Mouse (Mus musculus) liver, embryonic 13.5 days (tissue): ENCODE data around the gene Pip4k2a. TPM values are rescaled to one million over a fixed set of nuclear protein-coding genes. Genes with fewer than 3 reads are reported as not detected.

Experiments
- ATAC-seq: fragments of 200-750 bp; cut with Nextera tagmentation; 2 replicates; pipeline ENCODE4 v1.8.0; 2017; ENCODE audit warnings: low read depth, mild to moderate bottlenecking, moderate number of reproducible peaks, moderate library complexity
- DNase-seq: peaks from one replicate; pipeline ENCODE4 v3.0.0; 2022
- H3K27ac ChIP-seq: fragments of 300-500 bp; sonication (generic); 2 replicates; pipeline ENCODE4 v1.5.1; 2015; ENCODE audit warnings: moderate library complexity, mild to moderate bottlenecking, inconsistent platforms
- H3K27me3 ChIP-seq: fragments of 300-500 bp; sonication (generic); 2 replicates; pipeline ENCODE4 v1.6.1; 2015; ENCODE audit warnings: mild to moderate bottlenecking, inconsistent platforms
- H3K36me3 ChIP-seq: fragments of 300-500 bp; sonication (generic); 2 replicates; pipeline ENCODE4 v1.6.1; 2015; ENCODE audit warnings: mild to moderate bottlenecking, inconsistent platforms
- H3K4me1 ChIP-seq: fragments of 300-500 bp; sonication (generic); replicated peaks from 2 replicates; pipeline ENCODE4 v1.6.1; 2015; ENCODE audit warnings: inconsistent platforms
- H3K4me2 ChIP-seq: fragments of 300-500 bp; sonication (generic); 2 replicates; pipeline ENCODE4 v1.6.1; 2015; ENCODE audit warnings: inconsistent platforms, mild to moderate bottlenecking, moderate library complexity
- H3K4me3 ChIP-seq: fragments of 300-500 bp; sonication (generic); replicated peaks from 2 replicates; pipeline ENCODE4 v1.5.1; 2015; ENCODE audit warnings: mild to moderate bottlenecking, inconsistent platforms
- H3K9ac ChIP-seq: fragments of 300-500 bp; sonication (generic); 2 replicates; pipeline ENCODE4 v1.6.1; 2015; ENCODE audit warnings: mild to moderate bottlenecking, inconsistent platforms
- H3K9me3 ChIP-seq: fragments of 300-500 bp; sonication (generic); replicated peaks from 2 replicates; pipeline ENCODE4 v1.6.1; 2016; ENCODE audit warnings: inconsistent platforms
- WGBS: fragments of 180-500 bp; shearing (Covaris S2); methylation state at CpG from one replicate; pipeline ENCODE4 v1.1.7; 2015; ENCODE audit not compliant: insufficient replicate concordance; 5-methylcytosine and 5-hydroxymethylcytosine counted together
- polyA plus RNA-seq: library from polyadenylated mRNA; unstranded; fragments of >200 nt; fragmentation: Nextera tagmentation; extraction: Ambion mirVana; gene quantifications from 2 replicates; pipeline ENCODE4 v1.2.1, GENCODE M21; 2015

The Pip4k2a gene
- polyA plus RNA-seq, 1 experiment from 2014 or later, result 15.8 TPM

- peak; percentile 40; the same call in 1 of the 2 replicates for ATAC-seq
- Histone ChIP-seq H3K9ac (peak overlapping the region; percentile 52), H3K4me1 (peaks cover 96% of the 10 kb centered on the region), H3K36me3 (no peaks in the 10 kb centered on the region), H3K27ac (peak overlapping the region; percentile 77), H3K27me3 (no peaks in the 10 kb centered on the region), H3K9me3 (no peaks in the 10 kb centered on the region), H3K4me3 (no peak overlapping the region), H3K4me2 (peak overlapping the region; percentile 37)
- no peak for DNase-seq
- WGBS, result 14% methylated on average over 4 of the region's 4 CpGs
These were observed 42.9 kb downstream of the Pip4k2a start for GRCm38 (mm10) chr2:18955022-18955421.

GRCm38 (mm10) chr2:18954422-18954821 is 43.5 kb downstream of the Pip4k2a start:
- no peak for DNase-seq
- H3K9ac ChIP-seq, result peak overlapping the region; percentile 52
- H3K4me2 ChIP-seq, result peak overlapping the region; percentile 37
- no peaks in the 10 kb centered on the region for H3K36me3 ChIP-seq
- ATAC-seq, result peak; percentile 61
- no peaks in the 10 kb centered on the region for H3K9me3 ChIP-seq
- no peak overlapping the region for H3K4me3 ChIP-seq
- H3K27ac ChIP-seq, result peak overlapping the region; percentile 77
- peaks cover 94% of the 10 kb centered on the region for H3K4me1 ChIP-seq
- 17% methylated on average over 4 of the region's 4 CpGs for WGBS
- H3K27me3 ChIP-seq, result no peaks in the 10 kb centered on the region

- Histone ChIP-seq H3K4me3 (peak overlapping the region; percentile 18), H3K9me3 (no peaks in the 10 kb centered on the region), H3K36me3 (no peaks in the 10 kb centered on the region), H3K4me1 (peaks cover 86% of the 10 kb centered on the region), H3K4me2 (peak overlapping the region; percentile 53), H3K27ac (peak overlapping the region; percentile 77), H3K27me3 (no peaks in the 10 kb centered on the region), H3K9ac (peak overlapping the region; percentile 41)
- 6% methylated on average over 7 of the region's 7 CpGs for WGBS
- DNase-seq, result no peak
- ATAC-seq, result no peak
These were observed 45.7 kb downstream of the Pip4k2a start for GRCm38 (mm10) chr2:18952102-18952673.

- Histone ChIP-seq H3K27me3 (no peaks in the 10 kb centered on the region), H3K36me3 (no peaks in the 10 kb centered on the region), H3K9me3 (no peaks in the 10 kb centered on the region), H3K4me1 (peaks cover 79% of the 10 kb centered on the region), H3K4me3 (no peak overlapping the region), H3K27ac (no peak overlapping the region), H3K9ac (no peak overlapping the region), H3K4me2 (no peak overlapping the region)
- WGBS, result 37% methylated on average over 2 of the region's 2 CpGs
- DNase-seq (no peak), ATAC-seq (no peak)
These were observed 47.2 kb downstream of the Pip4k2a start for GRCm38 (mm10) chr2:18950758-18951157.

GRCm38 (mm10) chr2:18948741-18949140 is 49.2 kb downstream of the Pip4k2a start:
- peaks cover 70% of the 10 kb centered on the region for H3K4me1 ChIP-seq
- no peak overlapping the region for H3K9ac ChIP-seq
- H3K27ac ChIP-seq, result no peak overlapping the region
- no peak overlapping the region for H3K4me3 ChIP-seq
- H3K27me3 ChIP-seq, result no peaks in the 10 kb centered on the region
- H3K4me2 ChIP-seq, result no peak overlapping the region
- H3K9me3 ChIP-seq, result no peaks in the 10 kb centered on the region
- whole genome bisulfite sequencing, result 44% methylated on average over 7 of the region's 7 CpGs
- DNase-seq, result no peak
- ATAC-seq, result no peak
- no peaks in the 10 kb centered on the region for H3K36me3 ChIP-seq

GRCm38 (mm10) chr2:18947669-18948459 is 50.1 kb downstream of the Pip4k2a start:
- H3K4me2 ChIP-seq, result no peak overlapping the region
- no peak for ATAC-seq
- DNase-seq, result no peak
- 70% methylated on average over 7 of the region's 7 CpGs for WGBS
- H3K4me1 ChIP-seq, result peaks cover 70% of the 10 kb centered on the region
- H3K27me3 ChIP-seq, result no peaks in the 10 kb centered on the region
- H3K9ac ChIP-seq, result no peak overlapping the region
- no peaks in the 10 kb centered on the region for H3K36me3 ChIP-seq
- H3K9me3 ChIP-seq, result no peaks in the 10 kb centered on the region
- H3K27ac ChIP-seq, result no peak overlapping the region
- H3K4me3 ChIP-seq, result no peak overlapping the region

GRCm38 (mm10) chr2:18945438-18945837 is 52.5 kb downstream of the Pip4k2a start:
- no peaks in the 10 kb centered on the region for H3K27me3 ChIP-seq
- 53% methylated on average over 1 of the region's 1 CpGs for WGBS
- H3K36me3 ChIP-seq, result no peaks in the 10 kb centered on the region
- peaks cover 74% of the 10 kb centered on the region for H3K4me1 ChIP-seq
- ATAC-seq, result no peak
- H3K9ac ChIP-seq, result no peak overlapping the region
- no peaks in the 10 kb centered on the region for H3K9me3 ChIP-seq
- no peak overlapping the region for H3K27ac ChIP-seq
- no peak overlapping the region for H3K4me2 ChIP-seq
- DNase-seq, result no peak
- no peak overlapping the region for H3K4me3 ChIP-seq

- H3K4me1 ChIP-seq, result peaks cover 76% of the 10 kb centered on the region
These were observed 54.0 kb downstream of the Pip4k2a start for GRCm38 (mm10) chr2:18943930-18944329.

GRCm38 (mm10) chr2:18943366-18943765 is 54.6 kb downstream of the Pip4k2a start:
- no peaks in the 10 kb centered on the region for H3K27me3 ChIP-seq
- peak overlapping the region; percentile 56 for H3K27ac ChIP-seq
- no peaks in the 10 kb centered on the region for H3K9me3 ChIP-seq
- no peak overlapping the region for H3K4me3 ChIP-seq
- peaks cover 78% of the 10 kb centered on the region for H3K4me1 ChIP-seq
- WGBS, result 31% methylated on average over 4 of the region's 4 CpGs
- H3K36me3 ChIP-seq, result no peaks in the 10 kb centered on the region
- DNase-seq (no peak), ATAC-seq (no peak)
- H3K9ac ChIP-seq, result no peak overlapping the region
- no peak overlapping the region for H3K4me2 ChIP-seq

More at GRCm38 (mm10) chr2:18943930-18944329, 54.0 kb downstream of the Pip4k2a start:
- H3K36me3 ChIP-seq, result no peaks in the 10 kb centered on the region
- no peaks in the 10 kb centered on the region for H3K27me3 ChIP-seq
- H3K27ac ChIP-seq, result peak overlapping the region; percentile 56; the same call in 1 of the 2 replicates
- no peak overlapping the region for H3K9ac ChIP-seq
- no peaks in the 10 kb centered on the region for H3K9me3 ChIP-seq
- DNase-seq (no peak), ATAC-seq (no peak)
- no peak overlapping the region for H3K4me3 ChIP-seq
- no peak overlapping the region for H3K4me2 ChIP-seq
- WGBS, result 67% methylated on average over 2 of the region's 2 CpGs

GRCm38 (mm10) chr2:18940693-18941270 is 57.1 kb downstream of the Pip4k2a start:
- H3K27me3 ChIP-seq, result no peaks in the 10 kb centered on the region
- peak overlapping the region; percentile 65 for H3K4me2 ChIP-seq
- no peaks in the 10 kb centered on the region for H3K9me3 ChIP-seq
- WGBS, result 10% methylated on average over 12 of the region's 12 CpGs
- peak overlapping the region; percentile 34 for H3K4me3 ChIP-seq
- H3K4me1 ChIP-seq, result peaks cover 91% of the 10 kb centered on the region
- DNase-seq, result no peak
- no peak for ATAC-seq
- H3K36me3 ChIP-seq, result no peaks in the 10 kb centered on the region
- H3K9ac ChIP-seq, result peak overlapping the region; percentile 55
- peak overlapping the region; percentile 66 for H3K27ac ChIP-seq

GRCm38 (mm10) chr2:18938923-18939329 is 59.0 kb downstream of the Pip4k2a start:
- ATAC-seq, result no peak
- no peaks in the 10 kb centered on the region for H3K36me3 ChIP-seq
- peak overlapping the region; percentile 28 for H3K4me2 ChIP-seq
- no peak for DNase-seq
- peak overlapping the region; percentile 54 for H3K27ac ChIP-seq
- no peak overlapping the region for H3K4me3 ChIP-seq
- H3K9ac ChIP-seq, result 0 out of 2 replicates have a peak overlapping the region, but pooled peaks have one; percentile 11
- 6% methylated on average over 8 of the region's 8 CpGs for WGBS
- H3K4me1 ChIP-seq, result peaks cover 100% of the 10 kb centered on the region
- no peaks in the 10 kb centered on the region for H3K9me3 ChIP-seq
- H3K27me3 ChIP-seq, result no peaks in the 10 kb centered on the region
